Mouse (Mus musculus): Measurements from ENCODE around the gene Atp9a.

GRCm38 (mm10) chr2:168614170-168614872 is 127.9 kb downstream of the Atp9a start:
- TF ChIP-seq CTCF (IDR thresholded peaks at IDR 0.05; ENCODE audit: low read depth) (no peak), EP300 (optimal IDR thresholded peaks at IDR 0.05) (no peak)

All from stomach, postnatal 0 days (tissue).